Mouse (Mus musculus): Measurements from ENCODE around the gene Gtf2h3.
"Not testable (repeated sequence)": the region's sequence is repeated elsewhere in the genome, so short reads cannot be mapped to it uniquely, and the experiment has no call there.

Gtf2h3 gene

DNA sequence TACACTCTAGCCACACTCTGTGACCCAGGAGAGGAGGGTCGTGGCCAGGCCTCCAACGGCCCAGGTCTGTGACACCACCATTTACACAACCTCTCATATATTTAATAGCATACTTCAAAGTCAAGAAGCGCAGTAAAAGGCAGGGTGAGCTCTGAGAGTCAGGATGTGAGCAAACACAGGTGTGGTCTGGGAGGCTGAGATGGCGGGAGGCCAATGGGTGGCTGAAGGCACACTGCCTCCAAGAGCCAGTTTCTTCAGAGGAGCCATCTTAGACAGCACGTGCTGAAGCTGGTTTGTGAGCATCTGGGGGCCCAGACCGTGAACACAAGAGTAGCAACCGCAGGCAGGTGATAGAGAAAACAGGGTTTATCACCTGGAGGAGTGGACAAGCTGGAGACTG, 3.5 kb upstream of the Gtf2h3 start:
- DNase-seq (ENCODE audit: low spot score) = no peak

DNA sequence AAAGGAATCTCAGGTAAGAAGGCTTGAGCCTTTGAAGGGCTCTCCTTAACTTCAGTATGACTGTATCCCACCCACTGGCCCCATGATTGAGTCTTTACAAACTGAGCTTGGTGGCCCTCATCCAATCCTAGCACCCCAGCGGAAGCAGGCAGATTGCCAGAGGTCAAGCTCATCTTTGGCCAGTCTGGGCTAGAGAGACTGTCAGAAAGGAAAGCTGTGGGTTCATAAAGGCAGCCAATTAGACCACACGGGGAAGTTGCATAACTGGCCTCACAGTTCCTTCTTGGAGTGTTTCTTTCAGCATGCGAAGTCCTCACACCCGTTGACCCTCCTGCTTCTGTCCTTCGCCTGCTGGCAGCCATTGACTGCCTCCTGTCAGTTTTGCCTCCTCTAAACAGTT, 3.6 kb downstream of the Gtf2h3 start:
- no peak for DNase-seq (ENCODE audit: low spot score)

DNA sequence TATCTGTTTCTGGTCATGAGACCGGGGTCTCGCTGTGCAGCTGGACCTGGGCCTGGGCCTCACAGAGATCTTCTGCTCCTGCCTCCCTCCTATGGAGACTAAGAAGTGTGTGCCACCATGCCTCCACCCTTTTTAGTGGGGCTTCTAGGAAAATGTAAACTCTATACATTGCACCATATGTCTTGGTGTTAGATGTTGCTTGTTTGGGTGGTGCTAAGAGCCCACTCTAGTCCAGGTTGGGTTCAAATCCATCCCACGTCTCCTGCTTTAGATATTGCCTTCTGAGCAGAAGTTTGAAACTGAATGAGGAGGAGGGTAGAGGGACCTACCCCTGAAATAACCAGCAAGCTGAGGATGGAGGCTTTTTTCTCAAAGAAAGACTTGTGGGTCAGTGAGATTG, 13.8 kb downstream of the Gtf2h3 start:
- no peak for DNase-seq (ENCODE audit: low spot score)

DNA sequence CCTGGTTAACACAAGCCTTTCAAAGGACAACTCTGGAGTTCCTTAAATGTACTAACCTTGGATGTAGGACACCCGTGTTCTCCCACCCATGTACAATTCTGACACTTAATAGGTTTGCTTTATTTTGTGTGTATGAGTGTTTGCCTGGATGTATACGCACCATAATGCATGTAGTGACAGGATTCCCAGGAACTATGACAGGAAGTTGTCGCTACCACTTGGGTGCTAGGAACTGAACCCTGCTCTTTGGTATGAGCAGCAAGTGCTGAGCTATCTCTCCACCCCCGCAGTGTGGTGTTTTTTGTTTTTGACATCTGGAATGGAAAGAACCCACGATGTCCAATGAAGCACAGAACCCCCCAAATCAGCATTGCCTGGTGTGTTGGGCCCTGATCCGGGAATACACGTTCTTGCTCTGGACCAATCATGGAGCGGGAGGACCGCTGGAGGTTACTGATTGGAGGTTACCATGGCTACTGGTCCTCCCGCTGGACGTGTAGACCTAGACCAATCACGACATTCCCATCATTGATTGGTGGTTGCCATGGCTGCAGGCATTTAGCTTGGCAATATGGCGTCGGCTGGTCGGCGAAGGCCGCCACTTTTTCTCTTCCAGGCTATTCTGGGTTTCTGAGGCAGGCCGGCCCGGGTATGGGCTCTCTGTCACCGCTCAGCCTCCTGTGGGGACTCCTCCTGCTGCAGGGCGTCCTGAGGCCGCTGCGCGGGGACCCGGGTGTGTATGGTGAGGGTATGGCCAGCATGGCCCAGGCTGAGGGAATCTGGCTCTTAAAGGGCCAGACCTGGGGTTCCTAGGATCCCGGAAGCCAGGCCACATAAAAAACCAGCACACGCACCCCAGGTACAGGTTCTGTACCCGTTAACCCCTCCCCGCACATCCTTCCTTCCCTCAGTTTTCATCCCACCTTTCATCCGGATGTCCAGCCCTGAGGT, 19.6 kb downstream of the Gtf2h3 start:
- DNase-seq (ENCODE audit: low spot score) = peak; percentile 93

DNA sequence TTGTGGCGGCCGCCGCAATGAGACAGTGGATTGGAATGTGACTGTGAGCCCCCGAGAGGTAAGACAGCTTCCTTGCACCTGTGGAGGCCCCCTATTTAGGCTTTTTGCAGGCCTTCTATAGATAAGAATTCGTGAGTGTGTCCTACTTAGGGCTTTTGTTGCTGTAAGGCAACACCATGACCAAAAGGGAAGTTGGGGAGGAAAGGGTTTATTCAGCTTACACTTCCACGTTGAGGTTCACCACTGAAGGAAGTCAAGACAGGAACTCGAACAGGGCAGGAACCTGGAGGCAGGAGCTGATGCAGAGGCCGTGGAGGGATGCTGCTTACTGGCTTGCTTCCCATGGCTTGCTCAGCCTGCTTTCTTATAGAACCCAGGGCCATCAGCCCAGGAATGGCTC, 20.8 kb downstream of the Gtf2h3 start:
- not testable (repeated sequence) for DNase-seq (ENCODE audit: low spot score)

DNA sequence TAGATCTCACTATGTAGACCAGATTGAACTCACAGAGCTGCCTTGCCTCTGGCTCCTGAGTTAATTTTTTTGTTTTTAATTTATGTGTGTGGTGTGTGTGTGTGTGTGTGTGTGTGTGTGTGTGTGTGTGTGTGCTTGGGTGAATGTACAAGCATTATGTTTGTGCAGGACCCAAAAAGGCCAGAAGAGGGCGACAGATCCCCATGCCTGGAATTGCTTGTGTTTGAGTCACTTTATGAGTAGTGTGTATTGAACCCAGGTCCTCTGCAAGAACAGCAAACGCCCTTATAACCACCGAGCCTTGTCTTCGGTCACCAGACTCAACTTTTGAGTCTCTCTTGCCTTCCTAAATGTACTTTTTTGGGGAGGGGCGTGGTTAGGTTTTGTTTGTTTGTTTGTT, 23.4 kb downstream of the Gtf2h3 start:
- no peak for DNase-seq (ENCODE audit: low spot score)

DNA sequence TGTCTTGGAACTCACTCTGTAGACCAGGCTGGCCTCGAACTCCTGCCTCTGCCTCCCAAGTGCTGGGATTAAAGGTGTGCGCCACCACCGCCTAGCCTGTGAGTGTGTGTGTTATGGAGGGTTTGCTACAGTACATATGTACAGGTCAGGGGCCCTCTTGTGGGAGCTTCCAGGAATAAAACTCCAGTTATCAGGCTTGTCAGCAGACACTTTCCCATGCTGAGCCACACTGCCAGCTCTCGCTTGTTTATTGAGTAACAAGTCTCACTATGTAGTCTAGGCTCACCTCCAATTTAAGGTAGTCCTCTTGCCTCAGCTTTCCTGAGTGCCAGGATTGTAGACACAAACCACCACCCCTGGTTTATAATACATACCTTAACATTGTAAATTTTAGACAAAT, 25.4 kb downstream of the Gtf2h3 start:
- DNase-seq (ENCODE audit: low spot score) = no peak

DNA sequence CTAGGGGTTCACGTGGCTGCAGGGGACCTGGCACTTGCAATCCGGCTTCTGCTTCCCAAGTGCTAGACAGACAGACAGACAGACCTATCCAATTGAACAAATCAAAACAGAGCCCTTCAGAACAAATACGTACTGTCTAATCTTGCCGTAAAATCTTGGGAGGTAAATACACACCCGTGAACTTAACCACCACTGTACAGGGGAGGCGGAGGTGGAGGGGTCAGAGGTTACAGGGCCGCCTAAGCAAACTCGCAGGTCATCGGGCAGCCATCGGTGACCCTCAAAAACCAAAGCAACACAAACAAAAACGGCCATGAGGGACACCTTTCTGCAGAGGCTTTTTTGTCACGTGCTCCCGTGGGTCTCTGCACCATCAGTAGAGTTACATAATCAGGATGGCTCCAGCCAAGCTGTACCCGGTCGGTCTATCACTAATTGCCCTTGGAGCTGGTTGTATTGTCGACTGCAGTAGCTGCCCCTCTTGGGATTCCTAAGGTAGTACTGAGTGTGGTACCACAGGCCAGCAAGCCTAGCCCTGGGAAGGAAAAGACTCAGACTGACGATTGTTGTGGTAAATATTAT, 26.2 kb downstream of the Gtf2h3 start:
- DNase-seq (ENCODE audit: low spot score) = no peak

DNA sequence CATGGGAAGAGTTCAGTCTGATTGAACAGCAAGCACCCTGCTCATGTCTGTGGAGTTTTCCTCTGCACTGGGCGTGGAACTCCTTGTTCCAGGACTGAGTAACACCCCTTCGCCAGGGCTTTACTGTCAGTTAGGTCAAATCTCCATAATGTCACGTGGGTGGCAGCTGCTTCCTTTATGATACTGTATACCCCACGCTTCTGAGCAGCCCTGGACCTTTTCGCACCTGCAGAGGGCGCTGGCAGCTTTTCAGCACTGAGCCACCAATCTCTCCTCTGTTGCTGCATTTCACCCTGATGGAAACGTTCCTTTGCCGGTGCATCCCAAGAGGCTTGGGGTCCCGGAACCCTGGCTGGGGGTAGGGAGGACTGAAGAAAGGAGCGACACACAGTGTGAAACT, 32.0 kb downstream of the Gtf2h3 start:
- no peak for DNase-seq (ENCODE audit: low spot score)

DNA sequence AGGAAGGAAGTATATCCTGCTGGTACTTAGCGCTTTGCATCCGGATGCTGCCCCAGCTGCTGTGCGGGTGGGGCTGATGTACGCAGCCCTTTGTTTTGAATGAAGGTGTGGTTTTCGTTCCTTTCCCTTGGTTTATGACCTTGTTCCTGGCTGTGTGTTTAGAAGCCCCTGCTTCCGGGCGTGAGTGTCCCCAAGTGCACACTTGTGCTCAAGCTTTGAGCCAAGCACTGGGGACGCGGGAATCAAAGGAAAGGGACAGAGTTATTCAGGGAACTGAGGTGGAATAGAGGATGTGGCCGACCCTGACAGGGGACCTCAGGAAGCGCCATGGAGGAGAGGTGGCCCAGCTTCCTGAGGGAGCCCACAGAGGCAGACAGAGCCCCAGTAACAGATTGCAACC, 35.8 kb downstream of the Gtf2h3 start:
- DNase-seq (ENCODE audit: low spot score) = no peak

DNA sequence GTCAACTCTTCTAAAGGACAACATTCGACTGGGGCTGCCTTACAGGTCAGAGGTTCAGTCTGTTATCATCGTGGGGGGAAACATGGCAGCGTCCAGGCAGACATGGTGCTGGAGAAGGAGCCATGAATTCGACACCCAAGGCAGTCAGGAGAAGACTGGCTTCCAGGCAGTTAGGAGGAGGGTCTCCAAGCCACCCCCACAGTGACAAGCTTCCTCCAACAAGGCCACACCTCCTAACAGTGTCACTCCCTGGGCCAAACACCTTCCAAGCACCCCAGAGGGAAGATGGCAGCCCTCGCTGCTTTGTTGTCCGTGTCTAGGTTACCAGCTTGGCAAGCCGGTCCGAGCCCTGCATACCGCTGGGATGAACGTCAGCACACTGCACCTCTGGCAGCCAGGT, 39.8 kb downstream of the Gtf2h3 start:
- DNase-seq (ENCODE audit: low spot score) = no peak

DNA sequence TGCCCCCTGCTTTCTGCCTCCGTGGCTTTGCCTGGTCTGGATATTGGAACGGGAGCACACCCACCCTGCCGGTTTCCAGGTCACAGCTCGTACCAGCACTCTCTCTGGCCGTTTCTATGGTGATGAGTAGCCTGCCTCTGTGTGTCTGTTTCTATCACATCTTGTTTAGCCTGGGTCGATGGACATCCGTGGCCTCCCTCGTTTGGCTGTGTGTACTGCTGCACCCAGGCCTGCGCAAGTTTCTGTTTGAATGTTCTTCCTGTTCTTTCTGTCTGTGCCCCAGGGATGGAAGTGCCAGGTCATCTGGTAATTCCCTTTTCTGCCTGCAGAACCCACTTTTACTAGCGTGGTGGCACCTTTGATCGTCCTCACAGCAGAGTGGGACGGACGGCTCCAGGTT, 42.4 kb downstream of the Gtf2h3 start:
- DNase-seq (ENCODE audit: low spot score) = no peak

DNA sequence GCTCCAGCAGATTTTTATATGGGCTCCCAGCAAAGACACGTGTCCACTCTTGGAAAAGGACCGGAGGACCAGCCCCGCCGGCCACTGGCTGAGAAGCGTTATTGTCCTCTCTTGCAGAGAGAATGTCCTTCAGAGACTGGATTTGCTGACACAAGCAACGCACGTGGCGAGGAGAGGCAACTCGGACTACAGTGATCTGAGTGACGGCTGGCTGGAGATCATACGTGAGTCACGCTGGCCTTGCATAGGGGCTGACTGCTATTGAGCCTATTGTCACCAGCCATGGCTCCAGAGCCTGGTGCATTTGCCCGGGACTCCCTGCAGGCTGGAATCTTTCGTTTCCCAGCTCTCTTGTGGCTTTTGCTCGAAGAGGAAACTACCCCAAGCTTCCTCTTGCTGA, 44.0 kb downstream of the Gtf2h3 start:
- no peak for DNase-seq (ENCODE audit: low spot score)

DNA sequence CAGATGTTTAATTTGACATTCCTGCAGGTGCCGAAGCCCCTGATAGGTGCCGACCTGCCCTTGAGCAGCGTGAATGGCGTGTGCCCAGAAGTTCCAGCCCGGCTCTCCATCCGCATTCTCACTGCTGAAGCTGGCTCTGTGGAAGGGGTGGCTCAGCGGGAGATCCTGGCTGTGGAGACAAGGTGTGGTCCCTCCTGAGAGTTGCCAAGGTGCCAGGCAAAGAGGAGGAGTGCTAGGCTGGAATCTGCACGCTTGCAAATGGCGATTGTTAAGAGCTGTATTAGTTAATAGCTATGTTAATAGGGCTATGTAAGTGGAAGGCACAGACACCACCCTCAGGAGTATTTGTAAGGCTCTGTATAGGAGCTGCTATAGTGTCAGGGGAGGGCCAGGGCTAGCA, 45.4 kb downstream of the Gtf2h3 start:
- no peak for DNase-seq (ENCODE audit: low spot score)

DNA sequence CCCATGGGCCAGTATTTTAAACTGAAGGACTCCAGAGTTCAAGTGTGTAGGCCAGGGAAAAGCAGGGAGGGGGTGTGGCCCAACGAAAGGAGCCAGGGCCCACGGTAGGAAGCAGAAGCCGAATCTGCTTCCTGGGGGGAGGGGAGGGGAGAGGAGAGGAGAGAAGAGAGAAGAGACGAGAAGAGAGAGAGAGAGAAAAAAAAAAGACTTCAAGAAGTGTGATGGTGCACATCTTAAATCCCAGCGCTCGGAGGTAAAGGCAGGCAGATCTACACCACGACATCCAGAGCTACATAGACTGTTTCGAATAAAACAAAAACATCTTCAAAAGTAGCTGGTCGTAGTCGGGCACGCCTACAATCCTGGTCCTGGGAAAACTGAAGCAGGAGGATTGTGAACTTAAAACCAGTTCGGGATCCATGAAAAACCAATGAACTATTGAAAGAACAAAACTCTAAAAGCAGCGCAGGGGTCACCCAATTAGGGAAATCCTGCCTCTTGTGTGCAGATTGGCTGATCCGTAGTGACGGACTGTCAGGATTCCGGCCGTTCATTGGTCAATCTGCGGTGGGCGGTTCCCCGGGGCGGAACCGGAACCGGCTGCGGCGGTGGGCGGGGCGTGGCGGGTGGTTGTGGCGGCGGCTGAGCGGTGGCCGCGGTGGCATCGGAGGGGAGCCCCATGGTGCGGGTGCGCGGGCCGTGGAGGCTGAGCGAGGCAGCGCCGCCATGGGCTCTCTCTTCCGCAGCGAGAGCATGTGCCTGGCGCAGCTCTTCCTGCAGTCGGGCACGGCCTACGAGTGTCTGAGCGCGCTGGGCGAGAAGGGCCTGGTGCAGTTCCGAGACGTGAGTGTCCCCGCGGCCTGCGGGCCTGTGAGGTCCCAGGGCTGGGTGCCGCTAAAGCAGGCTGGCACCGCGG, 49.8 kb downstream of the Gtf2h3 start, which contains the start of gene Atp6v0a2:
TSS of gene Atp6v0a2 (plus strand) at position 129 of the 916 bp plus-strand sequence.
- DNase-seq (ENCODE audit: low spot score) = peak; percentile 85

DNA sequence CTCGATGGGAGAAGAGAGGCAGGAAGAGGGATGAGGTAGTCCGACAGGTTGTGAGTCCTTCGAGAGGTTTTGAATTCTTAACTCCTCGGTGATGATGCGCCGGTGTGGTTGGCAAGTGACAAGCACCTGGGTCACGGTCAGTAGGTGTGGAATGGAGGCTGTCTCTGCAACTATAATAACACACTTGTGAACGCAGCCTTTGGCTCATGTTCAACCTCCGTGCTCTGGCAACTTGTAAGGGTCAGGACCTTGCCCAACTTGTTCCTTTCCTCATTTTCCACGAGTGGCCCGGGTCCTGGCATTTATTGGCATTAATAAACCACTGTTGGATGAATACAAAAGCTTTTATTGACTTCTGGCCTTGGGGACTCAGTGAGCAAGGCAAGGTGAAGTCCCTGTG, 50.7 kb downstream of the Gtf2h3 start:
- no peak for DNase-seq (ENCODE audit: low spot score)

DNA sequence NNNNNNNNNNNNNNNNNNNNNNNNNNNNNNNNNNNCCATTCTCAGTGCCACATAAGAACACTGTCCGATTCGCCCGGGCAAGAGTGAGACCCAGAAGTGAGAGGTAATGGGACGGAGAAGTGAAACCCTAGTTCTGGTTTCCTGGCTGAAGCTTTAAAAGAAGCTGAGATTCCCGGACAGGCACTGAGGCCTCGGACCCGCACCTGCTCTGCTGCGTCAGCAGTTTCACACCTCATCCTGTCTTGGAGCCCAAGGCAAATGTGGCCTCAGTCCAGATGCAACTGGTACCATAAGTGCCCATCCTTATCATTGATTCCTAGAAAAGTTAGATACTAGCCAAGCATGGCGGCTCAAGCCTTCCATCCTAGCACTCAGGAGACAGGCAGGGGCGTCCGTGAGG, 52.7 kb downstream of the Gtf2h3 start:
- no peak for DNase-seq (ENCODE audit: low spot score)

DNA sequence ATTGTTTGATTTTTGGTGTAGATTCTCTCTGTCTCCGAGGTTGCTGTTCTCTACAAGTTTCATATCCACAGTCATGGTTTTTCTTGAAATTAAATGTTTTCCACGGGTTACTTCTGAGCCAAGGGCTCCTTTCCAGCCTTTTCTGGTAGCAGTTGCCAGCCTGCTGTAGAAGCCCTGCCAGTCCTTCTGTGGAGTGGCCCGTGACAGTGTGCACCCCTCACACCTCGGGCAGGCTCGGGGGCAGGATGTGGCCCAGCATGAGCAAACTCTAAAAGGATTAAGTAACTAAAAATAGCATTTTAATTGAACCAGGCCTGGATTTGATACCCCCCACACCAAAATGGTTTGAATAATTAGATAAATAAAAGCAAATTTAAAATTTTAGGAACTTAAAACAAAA, 53.5 kb downstream of the Gtf2h3 start:
- DNase-seq (ENCODE audit: low spot score) = no peak

DNA sequence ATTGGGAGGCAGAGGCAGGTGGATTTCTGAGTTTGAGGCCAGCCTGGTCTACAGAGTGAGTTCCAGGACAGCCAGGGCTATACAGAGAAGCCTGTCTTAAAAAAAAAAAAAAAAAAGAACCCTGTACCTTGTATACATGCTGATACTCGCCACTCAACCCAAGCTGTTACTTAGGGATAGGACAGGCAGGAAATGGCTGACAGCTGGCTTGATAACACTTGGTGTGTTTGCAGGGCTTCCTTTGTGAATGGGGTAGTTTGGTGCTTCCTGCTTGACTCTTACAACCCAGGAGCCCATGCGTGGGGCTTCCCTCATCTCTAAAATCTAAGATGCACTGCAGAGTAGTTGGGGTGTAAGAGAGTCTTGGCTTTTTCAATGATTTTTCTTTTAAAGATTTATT, 54.5 kb downstream of the Gtf2h3 start:
- no peak for DNase-seq (ENCODE audit: low spot score)

DNA sequence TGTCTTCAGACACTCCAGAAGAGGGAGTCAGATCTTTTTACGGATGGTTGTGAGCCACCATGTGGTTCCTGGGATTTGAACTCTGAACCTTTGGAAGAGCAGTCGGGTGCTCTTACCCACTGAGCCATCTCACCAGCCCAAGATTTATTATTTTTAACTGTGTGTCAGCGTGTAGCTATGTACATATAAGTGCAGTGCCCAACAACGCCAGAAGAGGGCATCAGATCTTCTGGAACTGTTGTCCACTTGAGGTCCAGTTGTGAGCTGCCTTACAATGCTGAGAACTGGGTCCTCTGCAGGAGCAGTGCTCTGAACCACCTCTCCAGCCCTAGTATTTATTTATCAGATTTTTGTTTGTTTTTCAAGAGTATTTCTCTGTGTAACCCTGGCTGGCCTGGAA, 56.1 kb downstream of the Gtf2h3 start:
- DNase-seq (ENCODE audit: low spot score) = not testable (repeated sequence)

DNA sequence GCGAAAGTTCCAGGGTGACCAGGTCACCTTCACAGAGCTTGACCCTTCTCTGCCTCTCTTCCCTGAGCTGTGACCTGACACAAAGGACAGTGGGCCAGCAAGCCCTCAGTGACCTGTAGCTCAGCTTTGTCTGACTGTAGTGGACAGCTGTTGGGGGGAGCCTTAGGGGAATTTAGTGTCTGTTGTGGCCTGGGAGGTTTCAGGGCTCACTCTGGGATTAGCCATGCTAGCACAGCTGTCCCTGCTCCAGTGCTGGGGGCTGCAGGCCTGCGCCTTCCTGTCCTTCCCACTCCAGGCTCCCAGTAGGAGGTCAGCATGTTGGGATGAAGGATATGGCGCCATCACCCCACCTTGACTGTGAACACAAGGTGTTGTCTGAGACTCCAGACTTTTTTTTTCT, 57.2 kb downstream of the Gtf2h3 start:
- no peak for DNase-seq (ENCODE audit: low spot score)

DNA sequence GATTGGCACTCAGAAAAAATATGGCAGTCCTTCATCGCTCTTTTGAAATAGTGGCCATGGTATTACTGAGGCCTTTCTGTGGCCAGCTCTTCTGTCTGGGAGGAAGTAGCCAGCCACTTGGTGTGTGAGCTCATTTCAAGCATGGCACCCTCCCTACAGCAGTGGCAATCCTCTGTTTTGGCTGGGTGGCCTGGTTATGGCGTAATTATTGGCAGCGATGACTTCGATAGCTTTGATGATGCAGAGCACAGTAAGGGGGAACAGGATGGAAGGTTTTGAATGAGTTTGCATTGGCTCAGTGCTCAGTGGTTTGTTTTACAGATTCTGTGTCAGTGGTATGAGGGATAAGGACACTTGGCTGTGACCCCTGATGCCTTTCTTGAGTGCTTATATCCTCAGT, 57.8 kb downstream of the Gtf2h3 start:
- DNase-seq (ENCODE audit: low spot score) = no peak

DNA sequence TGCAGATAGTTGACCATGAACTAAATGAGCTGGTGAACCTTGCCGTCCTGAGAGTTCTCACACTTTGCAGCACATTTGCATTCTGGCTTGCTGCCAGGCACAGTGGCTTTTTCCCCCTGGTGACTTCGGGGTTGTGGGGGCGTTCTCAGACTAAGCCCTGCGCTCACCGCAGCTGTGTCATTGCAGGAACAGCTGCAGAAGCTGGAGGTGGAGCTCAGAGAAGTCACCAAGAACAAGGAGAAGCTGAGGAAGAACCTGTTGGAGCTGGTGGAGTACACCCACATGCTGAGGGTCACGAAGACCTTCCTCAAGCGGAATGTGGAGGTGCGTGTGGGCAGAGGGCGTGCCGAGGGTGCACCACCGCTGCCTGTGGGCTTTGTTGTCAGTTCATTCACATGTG, 58.4 kb downstream of the Gtf2h3 start:
- DNase-seq (ENCODE audit: low spot score) = no peak

Measured in ovary, adult 18-20 months (tissue).